Mouse (Mus musculus) testis, adult 2 months (tissue): ENCODE data around the gene Cntd1.

ENCODE experiments used
- CTCF ChIP-seq: fragments of 200-500 bp; IDR thresholded peaks from 2 replicates; pipeline ENCODE4 v1.5.1; 2012; ENCODE audit warnings: low read depth, mild to moderate bottlenecking, inconsistent platforms, low read length, moderate library complexity; ENCODE audit not compliant: control insufficient read depth, insufficient read depth, insufficient replicate concordance
- POLR2A ChIP-seq: fragments of 200-500 bp; IDR thresholded peaks from 2 replicates; pipeline ENCODE4 v1.6.1; 2012; ENCODE audit warnings: low read depth, mild to moderate bottlenecking, inconsistent platforms, low read length, moderate library complexity; ENCODE audit not compliant: control insufficient read depth

GRCm38 (mm10) chr11:101311083-101311482, 32.3 kb downstream of the Cntd1 start:
- TF ChIP-seq CTCF (no peak), POLR2A (no peak)
